Mouse (Mus musculus) lung, postnatal 4 days (tissue): Measurements from ENCODE around the gene Mgst2.

Experiments
- DNase-seq, 2 experiments: peaks; one replicate each; pipeline ENCODE4 v3.0.0; 2021

The Mgst2 gene

DNA sequence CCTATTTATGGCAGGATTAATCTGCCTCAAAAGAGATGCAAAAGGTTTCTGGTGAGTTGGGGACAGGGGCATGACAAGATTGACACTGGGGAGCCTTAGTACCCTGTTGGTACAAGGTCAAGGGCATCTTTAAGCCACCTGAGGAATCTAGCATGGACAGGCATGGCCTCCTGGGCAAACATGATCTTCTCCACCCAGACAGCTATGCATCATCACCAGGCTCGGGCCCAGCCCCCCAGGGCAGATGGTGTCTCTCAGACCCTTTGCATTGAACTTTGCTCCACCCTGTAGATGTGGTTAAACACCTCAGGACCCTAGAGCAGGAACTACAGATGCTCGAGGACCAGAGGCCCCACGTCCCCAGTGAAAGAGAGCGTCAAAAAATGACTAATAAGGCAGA, at the start of gene Mgst2:
Gene Mgst2, plus strand, starts transcription at position 301 of the 400 bp plus-strand sequence.
- no peak for DNase-seq

DNA sequence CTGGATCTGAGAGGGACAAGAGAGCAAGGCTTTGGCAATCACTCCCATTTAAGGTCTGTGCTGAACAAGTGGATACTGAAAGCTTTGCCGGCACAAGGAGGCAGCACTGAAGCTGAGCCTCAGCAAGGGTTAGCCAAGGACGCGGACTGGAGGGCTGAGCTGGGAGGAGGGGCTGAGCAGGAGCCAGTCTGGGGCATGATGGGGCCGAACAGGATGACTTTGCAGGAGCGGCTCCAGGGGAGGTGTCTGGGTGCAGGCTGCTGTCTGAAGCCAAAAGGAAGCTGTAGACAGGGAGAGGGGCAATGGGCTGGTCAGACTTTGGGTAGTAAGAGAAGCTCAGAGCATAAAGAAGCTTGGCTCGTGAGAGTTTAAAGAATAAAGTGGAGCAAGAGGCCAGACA, 48.2 kb upstream of the Mgst2 start:
- peak; percentile 77 to 84 for DNase-seq

DNA sequence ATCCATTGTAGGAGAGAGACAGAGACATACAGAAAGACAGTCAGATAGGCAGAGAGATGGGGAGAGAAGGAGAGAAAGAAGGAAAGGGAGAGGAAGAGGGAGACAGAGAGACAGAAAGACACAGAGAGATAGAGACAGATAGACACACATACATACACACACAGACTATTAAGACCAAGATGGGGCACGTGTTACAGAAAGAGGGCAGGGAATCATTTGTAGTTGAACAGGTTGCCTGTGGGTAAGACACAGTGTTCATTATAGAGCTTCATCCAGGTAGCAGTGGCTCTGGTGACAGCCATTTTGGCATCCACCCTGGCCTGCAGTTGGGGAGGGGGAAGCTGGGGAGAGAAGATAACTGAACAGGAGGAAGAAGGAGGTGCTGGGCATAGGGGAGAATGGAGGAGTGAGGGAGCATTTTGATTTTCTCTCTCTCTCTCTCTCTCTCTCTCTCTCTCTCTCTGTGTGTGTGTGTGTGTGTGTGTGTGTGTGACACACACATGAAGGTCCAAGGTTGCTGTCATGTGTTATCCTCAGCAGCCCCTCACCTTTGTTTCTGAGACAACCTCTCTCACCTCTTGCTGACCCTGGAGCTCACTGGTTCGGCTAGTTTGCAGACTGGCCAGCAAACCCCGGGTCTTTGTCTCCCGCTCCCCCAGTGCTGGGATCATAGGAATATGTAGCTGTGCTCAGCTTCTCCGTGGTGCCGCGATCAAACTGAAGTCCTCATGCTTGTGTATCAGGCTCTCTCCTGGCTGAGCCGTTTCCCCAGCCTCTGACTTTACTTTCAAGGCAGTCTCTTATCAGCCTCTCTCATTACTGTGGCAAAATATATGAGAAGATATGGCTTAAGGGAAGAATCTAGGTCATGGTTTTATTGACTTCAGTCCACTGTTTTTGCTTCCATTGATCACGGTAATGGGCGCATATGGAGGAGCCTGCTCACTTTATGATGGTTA, 47.5 kb upstream of the Mgst2 start:
- no peak for DNase-seq

DNA sequence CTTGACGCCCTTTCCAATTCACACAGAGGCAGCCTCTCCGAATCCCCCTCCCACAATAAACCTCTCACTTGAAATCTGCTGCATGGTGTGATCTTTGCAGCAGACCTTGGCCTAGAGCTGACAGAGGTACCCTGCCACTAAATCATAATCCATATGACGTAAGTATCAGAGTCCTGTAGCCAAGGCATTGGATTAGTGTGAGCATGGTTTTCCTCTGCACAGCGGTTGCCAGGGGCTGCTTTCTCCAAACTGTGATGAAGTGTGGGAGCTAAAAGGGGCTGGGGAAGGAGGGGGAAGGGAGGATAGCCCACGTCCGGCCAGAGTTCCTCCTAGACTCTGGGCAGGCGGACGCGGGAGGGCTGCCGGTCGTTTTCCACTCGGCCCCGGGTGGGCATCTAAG, 45.9 kb upstream of the Mgst2 start:
- no peak for DNase-seq

DNA sequence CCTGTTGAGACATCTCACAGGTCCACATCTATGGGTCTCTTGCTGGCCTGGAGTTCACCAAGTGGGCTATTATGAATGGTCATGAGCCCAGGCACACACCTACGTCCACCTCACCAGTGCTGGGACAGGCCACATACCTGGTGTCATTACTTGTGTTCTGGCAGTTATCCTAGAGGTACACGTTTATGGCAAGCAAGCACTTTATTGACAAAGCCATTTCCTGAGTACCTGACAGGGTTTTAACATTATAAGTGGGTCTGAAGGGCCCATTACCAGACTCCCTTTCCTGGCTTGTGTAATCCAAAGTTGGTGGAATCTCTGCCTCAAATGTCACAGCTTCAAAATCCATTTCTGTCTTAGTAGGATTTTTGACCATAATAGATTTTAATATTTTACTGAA, 36.2 kb upstream of the Mgst2 start:
- DNase-seq: no peak

DNA sequence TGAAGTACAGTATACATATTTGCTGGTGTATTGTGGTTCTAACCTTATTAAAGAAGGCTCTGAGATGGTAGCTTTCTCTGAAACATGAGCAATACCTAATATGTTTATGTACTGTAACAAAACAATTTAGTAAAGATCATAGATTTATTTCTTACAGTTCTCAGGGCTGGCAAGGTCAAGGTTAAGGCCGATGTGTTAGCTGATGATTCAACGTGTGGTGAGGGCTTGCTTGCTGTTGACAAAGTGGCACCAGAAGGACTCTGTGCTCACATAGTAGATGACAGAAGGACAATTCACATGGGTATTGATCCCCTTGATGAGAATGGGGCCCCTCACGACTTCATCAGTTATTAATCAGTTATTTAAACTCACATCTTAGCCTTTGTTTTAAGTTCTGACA, 32.4 kb upstream of the Mgst2 start:
- no peak for DNase-seq

DNA sequence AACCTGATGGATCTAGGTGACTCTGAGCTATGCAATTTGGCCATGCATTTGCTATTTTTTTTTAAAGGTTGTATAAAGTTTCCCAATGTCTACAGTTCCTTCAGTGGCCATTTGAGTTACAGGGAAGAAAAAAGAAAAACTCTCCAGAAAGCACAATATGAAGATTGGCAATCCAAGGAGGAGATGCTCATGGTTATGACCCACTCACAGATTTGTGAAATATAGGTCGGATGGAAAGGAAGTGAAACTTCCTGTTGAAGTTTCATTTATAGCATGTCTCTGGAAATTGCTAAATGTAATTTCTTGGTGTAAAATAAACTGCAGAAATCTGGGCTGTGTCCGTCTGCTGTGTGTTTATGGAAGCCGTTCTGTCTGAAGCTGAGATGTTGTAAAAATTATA, 31.2 kb upstream of the Mgst2 start:
- DNase-seq: no peak

DNA sequence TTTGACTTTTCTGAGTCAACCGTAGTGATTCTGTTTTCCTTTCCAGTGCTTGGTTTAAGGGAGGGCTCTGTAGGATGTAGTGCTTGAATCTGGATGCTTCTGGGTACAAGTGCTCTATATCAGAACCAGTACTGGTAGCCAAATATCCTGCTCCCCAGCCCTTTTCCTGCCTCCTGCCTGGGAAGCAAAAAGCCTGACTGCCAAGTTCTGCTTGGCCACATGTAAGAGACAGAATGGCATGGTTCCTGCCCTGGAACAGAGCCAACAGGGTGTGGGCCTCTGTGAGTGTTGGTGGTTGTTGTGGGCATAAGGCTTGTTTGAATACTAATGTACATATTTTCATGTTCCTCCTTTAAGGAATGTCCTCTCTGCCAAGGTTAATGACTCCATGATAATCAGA, 29.4 kb upstream of the Mgst2 start:
- DNase-seq: no peak

DNA sequence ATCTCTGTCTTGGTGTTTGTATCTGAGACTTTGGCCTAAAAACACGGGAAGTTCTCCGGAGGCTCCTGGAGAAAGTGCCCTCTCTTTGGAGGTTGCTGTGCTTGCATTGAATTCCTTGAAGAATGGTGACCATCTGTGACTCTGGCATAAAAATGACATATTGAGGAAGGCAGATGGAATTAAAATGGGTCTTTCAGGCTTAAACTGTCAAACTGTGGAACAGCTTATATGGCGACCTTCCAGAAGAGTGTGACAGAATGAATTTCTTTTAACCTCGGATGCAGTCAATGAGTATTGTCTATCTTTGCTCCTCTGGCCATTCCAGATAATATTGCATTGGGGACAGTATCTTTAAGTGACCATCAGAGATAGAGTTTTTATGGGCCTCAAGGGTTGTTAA, 28.2 kb upstream of the Mgst2 start:
- DNase-seq: no peak

DNA sequence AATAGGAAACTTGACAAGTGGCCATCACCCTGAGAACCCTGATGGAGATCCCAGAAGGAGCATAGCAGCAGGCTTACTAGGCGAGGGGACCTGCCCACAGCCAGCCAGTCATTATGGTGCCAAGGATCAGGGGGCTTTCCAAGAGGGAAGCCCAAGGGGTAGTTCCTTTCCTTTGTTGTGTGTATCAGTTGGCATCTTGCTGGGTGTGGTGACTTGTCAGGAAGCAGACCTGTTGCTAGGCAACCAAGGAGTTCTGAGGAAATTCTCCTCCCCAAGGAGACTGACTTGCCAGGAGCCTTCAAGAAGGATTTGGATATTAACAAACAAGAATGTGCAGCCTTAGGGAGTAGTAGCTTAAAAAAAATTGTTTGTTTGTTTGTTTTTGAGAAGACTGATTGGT, 25.7 kb upstream of the Mgst2 start:
- peak; percentile 19 to 52 for DNase-seq

DNA sequence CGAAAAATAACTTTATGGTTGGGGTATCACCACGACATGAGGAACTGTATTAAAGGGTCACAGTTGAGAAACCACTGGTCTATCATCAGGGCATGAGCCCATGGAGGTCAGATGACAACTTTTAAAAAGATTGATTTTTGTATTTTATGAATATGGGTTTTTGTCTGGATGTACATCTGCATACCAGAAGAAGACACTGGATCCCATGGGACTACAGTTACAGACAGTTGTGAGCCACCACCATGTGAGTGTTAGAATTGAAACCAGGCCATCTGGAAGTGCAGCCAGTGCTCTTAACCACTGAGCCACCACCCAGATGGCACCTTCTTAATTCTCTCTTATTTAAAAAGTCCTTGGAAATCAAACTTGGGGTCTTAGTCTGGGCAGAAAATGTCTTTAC, 24.2 kb upstream of the Mgst2 start:
- DNase-seq: no peak

DNA sequence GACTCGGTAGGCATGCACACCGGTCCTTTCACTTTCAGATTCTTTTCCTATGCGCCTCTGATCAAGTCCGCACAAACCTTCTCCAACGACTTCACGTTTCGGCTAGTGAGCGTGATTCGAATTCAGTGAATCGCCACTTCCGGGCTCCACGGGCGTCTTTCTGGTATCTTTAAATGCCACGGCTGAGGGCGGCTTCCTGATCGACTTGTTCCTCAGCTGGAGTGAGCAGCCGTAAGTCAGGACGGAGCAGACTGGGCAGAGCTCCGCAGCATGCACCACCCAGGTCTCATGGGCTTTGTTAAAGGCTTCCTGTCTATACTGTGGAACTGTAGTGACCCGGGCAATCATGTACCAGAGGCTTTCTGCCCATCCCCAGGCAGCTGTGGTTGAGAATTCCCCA, 23.5 kb upstream of the Mgst2 start:
- DNase-seq: peak; percentile 41 to 50

DNA sequence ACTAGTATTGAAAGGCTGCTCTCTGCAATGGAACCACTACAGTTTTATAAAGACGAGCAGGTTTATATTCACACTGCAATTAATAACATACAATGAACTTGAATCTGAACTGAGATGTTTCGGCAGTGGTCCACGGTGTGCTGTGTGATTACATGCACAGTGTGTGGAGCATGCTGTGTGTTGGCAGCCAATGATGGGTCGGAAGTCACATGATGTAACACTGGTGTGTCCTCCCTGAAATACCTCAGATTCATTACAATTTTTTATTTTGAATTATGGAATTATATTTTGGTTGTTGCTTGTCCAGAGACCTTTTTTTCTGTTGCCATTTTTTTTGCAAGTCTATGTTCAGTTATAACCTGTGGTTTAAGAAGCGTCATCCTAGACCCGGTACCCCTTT, 22.8 kb upstream of the Mgst2 start:
- DNase-seq: no peak

DNA sequence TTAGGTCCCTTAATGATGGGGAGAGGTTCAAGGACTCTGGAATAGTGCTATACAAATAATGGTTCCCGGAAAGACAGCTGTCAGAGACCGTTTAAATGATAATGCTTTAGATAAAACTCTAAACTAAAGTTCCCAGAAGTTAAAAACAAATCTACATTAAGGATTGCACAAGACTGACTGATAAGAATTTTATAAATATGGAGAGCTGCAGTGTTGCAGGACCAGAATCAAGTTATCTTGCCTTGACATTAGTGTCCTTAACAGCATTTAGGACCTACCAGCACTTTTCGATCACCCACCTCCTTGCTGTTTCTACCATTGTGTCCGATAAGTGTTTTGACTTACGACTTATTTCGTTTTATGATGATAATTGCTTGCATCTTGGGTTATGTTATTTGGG, 21.9 kb upstream of the Mgst2 start:
- no peak for DNase-seq

DNA sequence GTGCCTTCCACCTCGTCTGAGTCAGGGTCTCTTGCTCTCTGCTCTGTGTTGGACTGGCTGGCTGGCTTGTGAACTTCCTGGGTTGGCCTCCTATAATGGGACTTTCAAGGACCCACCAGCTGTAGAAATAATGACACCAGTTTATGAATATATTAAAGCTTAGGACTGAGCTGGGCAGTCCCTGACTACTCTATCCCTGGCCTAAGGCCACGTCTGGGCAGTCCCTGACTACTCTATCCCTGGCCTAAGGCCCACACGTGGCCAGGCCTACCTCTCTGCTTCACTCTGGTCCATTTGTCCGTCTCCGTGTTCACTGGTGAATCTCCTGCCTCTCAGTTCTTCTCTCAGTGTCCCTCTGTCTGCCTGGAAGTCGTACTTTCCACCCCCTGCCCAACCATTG, 14.7 kb upstream of the Mgst2 start:
- DNase-seq: no peak

DNA sequence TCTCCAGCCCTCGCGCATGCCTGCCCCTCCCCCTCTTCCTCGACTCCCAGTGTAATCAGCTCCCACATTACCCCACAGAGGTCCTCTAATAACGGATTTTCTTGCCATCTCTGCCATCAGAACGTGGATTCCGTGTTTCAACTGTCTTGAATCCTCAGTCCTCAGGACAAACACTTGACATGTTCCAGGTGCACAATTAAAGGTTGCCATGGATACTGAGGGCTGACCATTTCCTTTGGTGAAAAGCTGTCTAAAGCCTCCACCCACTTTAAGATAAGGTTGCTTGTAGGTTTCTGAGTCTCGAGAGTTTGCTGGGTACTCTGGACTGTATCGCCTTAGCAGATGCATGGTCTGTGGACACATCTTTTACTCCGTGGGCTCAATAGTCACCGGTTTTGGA, 13.9 kb upstream of the Mgst2 start:
- DNase-seq: no peak

DNA sequence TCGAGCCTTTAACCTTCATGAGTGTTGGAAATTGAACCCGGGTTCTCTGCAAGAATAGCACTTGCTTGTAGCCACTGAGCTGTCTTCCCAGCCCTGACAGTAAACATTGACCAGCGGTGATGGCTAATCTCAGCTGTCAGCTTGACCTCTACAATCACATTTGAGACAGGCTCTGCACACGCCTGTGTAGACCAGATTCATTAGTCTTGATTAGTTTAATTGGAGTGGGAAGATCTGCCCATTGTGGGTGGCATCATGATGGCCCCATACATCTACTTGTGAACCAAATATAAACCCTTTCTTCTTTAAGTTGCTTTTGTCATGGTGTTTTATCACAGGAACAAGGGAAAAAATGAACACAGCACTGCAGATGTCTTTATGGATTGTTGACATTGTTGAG, 12.8 kb upstream of the Mgst2 start:
- DNase-seq: no peak

DNA sequence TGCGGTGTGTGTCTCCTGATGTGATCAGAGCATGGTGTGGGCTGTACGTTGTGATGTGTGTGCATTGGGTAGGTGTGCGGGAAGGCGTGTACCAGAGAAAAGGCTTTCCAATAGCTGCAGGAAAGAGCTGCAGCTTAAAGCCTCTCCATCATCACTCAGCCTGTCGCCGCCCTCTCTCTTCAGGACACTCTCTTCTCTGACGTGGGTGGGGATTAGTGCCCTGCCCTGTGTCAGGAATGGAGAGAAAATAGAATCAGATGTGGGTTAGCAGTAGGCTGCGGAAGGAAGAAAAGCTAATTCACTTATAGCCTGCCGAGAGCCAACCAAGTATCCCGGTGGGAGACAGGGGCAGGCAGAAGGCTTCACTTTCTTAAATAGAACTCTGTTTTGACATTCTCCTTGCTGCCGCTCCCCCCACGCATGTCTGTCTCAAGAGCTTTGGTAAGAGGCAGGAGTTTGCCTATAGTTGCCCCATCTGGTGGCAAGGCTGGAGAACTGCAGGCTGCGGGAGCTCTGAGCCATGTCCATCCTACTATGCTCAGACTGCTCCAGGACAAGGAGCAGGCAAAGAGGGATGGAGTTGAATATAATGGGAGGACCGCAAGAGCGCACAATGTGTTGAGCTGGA, 12.0 kb upstream of the Mgst2 start:
- DNase-seq: peak; percentile 80 to 88

DNA sequence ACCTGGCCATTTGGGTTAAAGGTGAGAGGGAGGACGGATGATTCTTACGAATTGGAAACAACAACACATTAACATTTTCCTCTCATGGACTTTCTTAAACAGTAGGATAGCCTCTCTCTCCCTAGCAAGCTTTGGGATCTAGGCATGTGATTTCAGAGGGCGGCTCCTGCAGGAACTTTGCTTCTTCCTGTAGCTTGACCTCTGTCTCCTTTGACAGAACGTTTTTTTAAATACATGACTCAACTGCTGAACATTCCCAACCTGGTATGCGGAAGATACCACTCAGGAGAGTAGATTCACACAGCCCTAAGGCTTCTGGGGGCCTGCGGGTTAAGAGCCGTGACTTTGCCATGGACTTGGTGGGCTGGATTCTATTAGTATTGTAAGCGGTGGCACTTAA, 10.7 kb upstream of the Mgst2 start:
- DNase-seq: no peak

DNA sequence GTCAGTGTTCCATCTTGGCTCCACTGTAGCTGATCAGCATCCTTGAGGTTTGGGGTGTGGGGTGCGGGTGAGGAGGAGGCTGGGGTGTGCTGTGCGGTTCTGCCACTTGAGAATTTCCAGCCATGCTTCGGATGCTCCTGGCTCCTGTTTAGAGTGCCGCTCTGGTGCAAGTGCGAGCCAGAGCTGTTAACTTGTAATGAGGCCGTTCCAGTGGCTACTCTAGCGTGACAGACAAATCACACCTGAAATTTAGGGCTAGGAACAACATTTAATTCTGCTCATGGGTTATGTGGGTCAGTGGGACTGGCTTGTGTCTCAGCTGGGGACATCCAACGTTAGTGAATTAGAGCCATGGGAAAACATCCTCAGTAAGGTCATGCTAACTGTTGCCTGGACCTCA, 10.2 kb upstream of the Mgst2 start:
- no peak for DNase-seq

DNA sequence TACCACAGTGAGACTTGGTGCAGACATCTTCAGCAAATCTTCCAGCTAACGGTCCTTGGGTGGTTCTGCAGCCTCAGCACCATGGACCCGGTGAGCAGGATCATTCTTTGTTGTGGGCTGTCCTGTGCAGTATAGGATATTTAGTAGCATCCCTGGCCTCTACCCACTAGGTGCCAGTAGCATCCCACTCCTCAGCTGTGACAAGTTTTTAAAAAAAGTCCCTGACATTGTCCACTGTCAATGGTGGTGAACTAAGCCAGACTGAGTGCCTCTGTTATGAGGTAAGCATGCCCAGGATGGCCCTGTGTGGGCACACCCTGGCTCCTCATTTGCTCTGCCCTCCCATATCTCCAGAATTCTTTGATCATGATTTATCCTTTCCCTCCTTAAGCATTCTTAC, 9.0 kb upstream of the Mgst2 start:
- DNase-seq: no peak

DNA sequence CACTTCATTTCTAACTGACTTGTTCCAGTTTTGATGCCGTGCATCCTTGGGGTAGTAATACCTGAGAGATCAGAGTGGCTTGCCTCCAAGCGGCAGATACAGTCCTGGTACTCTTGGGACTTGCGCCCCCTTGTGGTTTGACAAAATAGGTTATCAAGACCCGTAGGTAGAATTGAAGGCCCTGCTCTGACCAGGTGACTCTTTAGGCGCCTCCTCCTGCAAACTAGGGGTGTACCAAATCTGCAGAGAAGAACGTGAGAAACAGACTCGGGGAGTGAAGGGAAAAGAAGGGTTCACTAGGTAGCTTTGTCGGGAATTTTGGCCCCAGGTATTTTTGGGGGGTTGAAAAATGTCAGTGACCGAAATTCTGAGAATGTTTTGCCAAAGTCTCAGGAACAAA, 7.9 kb upstream of the Mgst2 start:
- DNase-seq: peak; percentile 62 to 89

DNA sequence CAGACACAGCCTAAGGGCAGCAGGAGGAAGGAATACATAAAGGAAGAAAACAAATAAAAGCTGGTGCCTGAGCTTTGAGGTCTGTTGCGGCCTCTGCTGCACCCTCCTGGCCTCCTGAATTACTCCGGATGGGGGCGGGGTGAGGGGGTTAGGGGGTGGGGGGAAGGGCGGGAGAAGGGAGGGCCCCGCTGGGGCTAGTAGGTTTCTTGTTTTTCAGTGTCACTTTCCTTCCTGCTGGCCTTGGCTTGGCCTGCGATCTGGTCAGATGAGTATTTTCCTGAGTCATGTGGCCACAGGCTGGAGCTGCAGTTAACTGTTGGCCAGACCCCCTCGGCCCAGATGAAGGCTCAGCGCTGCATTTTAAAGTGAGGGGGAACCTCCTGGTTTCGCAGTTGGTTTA, 7.5 kb upstream of the Mgst2 start:
- DNase-seq: peak; percentile 48 to 69

DNA sequence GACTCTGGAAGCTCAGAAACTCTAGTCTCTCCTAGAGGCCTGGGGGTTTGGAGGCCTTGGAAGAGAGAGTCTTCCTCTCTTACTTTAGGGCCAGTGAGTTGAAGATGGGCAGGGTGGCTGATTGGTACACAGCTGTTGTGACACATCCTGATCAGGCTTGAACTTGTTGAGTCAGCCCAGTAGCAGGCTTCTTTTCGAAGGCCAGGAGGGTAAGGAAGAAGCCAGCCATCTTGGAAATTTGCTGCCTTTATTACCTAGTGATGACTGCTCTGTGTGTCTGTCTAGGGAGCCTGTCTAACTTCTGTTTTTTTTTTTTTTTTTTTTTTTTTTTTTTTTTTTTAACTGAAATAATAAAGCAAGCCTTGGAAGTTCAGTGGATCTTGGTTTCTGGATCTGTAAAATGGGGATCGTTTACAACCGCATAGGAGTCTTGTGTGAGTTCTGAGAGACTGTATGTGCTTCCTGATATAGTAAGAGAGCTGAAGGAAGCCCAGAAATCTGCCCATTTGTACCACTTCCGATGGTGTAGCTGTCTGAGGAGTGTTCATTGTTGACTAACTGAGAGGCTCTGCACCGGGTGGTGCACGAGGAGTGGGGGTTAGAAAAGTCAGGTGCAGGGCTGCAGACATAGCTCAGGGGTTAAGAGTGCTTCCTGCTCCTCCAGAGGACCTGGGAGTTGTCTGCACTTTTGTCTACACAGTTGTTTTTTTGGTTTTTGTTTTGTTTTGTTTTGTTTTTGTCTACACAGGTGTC, 5.7 kb upstream of the Mgst2 start:
- peak in 1 of 2 experiments; percentile 26 for DNase-seq
